Mouse (Mus musculus) limb, embryonic 11.5 days (tissue): ENCODE results near the gene Nup210l. TPM values are rescaled to one million over a fixed set of nuclear protein-coding genes. Genes with fewer than 3 reads are reported as not detected.
A peak's percentile ranks its signal among the peaks of the same experiment; 100 is the strongest.

Experiments
- ATAC-seq: fragments of 200-750 bp; cut with Nextera tagmentation; 2 replicates; pipeline ENCODE4 v1.8.0; 2017; ENCODE audit warnings: low read depth; ENCODE audit not compliant: insufficient number of reproducible peaks, low FRiP score, low TSS enrichment
- DNase-seq: peaks from one replicate; pipeline ENCODE4 v3.0.0-alpha.2; 2015; ENCODE audit warnings: low spot score
- H3K27ac ChIP-seq: fragments of 300-500 bp; sonication (generic); replicated peaks from 2 replicates; pipeline ENCODE4 v1.5.1; 2014; ENCODE audit warnings: low read depth, mild to moderate bottlenecking, low read length
- H3K27me3 ChIP-seq: fragments of 300-500 bp; sonication (generic); 2 replicates; pipeline ENCODE4 v1.6.1; 2014; ENCODE audit warnings: mild to moderate bottlenecking, low read length, mixed read lengths; ENCODE audit not compliant: control insufficient read depth, insufficient read depth
- H3K36me3 ChIP-seq: fragments of 300-500 bp; sonication (generic); 2 replicates; pipeline ENCODE4 v1.6.1; 2014; ENCODE audit warnings: mild to moderate bottlenecking, low read length, moderate library complexity, mixed read lengths; ENCODE audit not compliant: control insufficient read depth, insufficient read depth
- H3K4me1 ChIP-seq: fragments of 300-500 bp; sonication (generic); 2 replicates; pipeline ENCODE4 v1.6.1; 2014; ENCODE audit warnings: low read length, mixed read lengths; ENCODE audit not compliant: control insufficient read depth, insufficient read depth
- H3K4me2 ChIP-seq: fragments of 300-500 bp; sonication (generic); 2 replicates; pipeline ENCODE4 v1.6.1; 2014; ENCODE audit warnings: low read depth, mild to moderate bottlenecking, moderate library complexity; ENCODE audit not compliant: severe bottlenecking
- H3K4me3 ChIP-seq: fragments of 300-500 bp; sonication (generic); 2 replicates; pipeline ENCODE4 v1.5.1; 2014; ENCODE audit warnings: low read depth, low read length
- H3K9ac ChIP-seq: fragments of 300-500 bp; sonication (generic); 2 replicates; pipeline ENCODE4 v1.6.1; 2014; ENCODE audit warnings: mild to moderate bottlenecking, low read length
- H3K9me3 ChIP-seq: fragments of 300-500 bp; sonication (generic); 2 replicates; pipeline ENCODE4 v1.6.1; 2016; ENCODE audit warnings: low read length; ENCODE audit not compliant: control insufficient read depth
- WGBS: fragments of 180-500 bp; shearing (Covaris S2); extraction: QIAGEN DNeasy Blood & Tissue Kit; methylation state at CpG from one replicate; pipeline ENCODE4 v1.1.7; 2014; 5-methylcytosine and 5-hydroxymethylcytosine counted together
- polyA plus RNA-seq: library from polyadenylated mRNA; unstranded; fragments of >200 nt; fragmentation: Nextera tagmentation; extraction: Ambion mirVana; gene quantifications from 2 replicates; pipeline ENCODE4 v1.2.1, GENCODE M21; 2014

Gene Nup210l
- polyA plus RNA-seq = 0.49 and 0.72 TPM in 2 replicates

GRCm38 (mm10) chr3:90103938-90104337 is at the start of gene Nup210l:
Gene Nup210l (plus strand): TSS chr3:90104132.
- no peaks in the 10 kb centered on the region for H3K9me3 ChIP-seq
- ATAC-seq (no peak), DNase-seq (no peak)
- H3K9ac ChIP-seq = no peak within 1 kb of the TSS
- 86% methylated on average over 13 of the region's 13 CpGs for WGBS
- no peaks in the 10 kb centered on the region for H3K27me3 ChIP-seq
- no peak within 1 kb of the TSS for H3K4me2 ChIP-seq
- H3K27ac ChIP-seq = no peak within 1 kb of the TSS
- H3K4me1 ChIP-seq = no peaks in the 10 kb centered on the region
- H3K4me3 ChIP-seq = no peak within 1 kb of the TSS
- H3K36me3 ChIP-seq = peaks cover 5% of the 10 kb centered on the region; the same call in 1 of the 2 replicates

GRCm38 (mm10) chr3:90061549-90061948 is 42.4 kb upstream of the Nup210l start:
- ATAC-seq = no peak
- H3K36me3 ChIP-seq = peaks cover 18% of the 10 kb centered on the region; the same call in 1 of the 2 replicates

GRCm38 (mm10) chr3:90062539-90062938 is 41.4 kb upstream of the Nup210l start:
- ATAC-seq (no peak), DNase-seq (no peak)
- Histone ChIP-seq H3K27ac (no peak overlapping the region), H3K9me3 (no peaks in the 10 kb centered on the region), H3K9ac (no peak overlapping the region), H3K4me1 (no peaks in the 10 kb centered on the region), H3K27me3 (no peaks in the 10 kb centered on the region), H3K36me3 (peaks cover 11% of the 10 kb centered on the region; the same call in 1 of the 2 replicates), H3K4me2 (no peak overlapping the region), H3K4me3 (no peak overlapping the region)
- 75% methylated on average over 2 of the region's 2 CpGs for WGBS

More at GRCm38 (mm10) chr3:90061549-90061948, 42.4 kb upstream of the Nup210l start:
- Histone ChIP-seq H3K4me2 (no peak overlapping the region), H3K9me3 (no peaks in the 10 kb centered on the region), H3K27me3 (no peaks in the 10 kb centered on the region), H3K27ac (no peak overlapping the region), H3K4me1 (no peaks in the 10 kb centered on the region), H3K4me3 (no peak overlapping the region), H3K9ac (no peak overlapping the region)
- WGBS = 94% methylated on average over 6 of the region's 6 CpGs
- no peak for DNase-seq

- no peak overlapping the region for H3K4me2 ChIP-seq
- H3K27ac ChIP-seq = no peak overlapping the region
- H3K4me1 ChIP-seq = no peaks in the 10 kb centered on the region
- DNase-seq (no peak), ATAC-seq (no peak)
- WGBS = 80% methylated on average over 3 of the region's 3 CpGs
- H3K4me3 ChIP-seq = no peak overlapping the region
- H3K27me3 ChIP-seq = no peaks in the 10 kb centered on the region
- peaks cover 7% of the 10 kb centered on the region; the same call in 1 of the 2 replicates for H3K36me3 ChIP-seq
- H3K9ac ChIP-seq = no peak overlapping the region
- H3K9me3 ChIP-seq = no peaks in the 10 kb centered on the region
Measured at GRCm38 (mm10) chr3:90064383-90064782, 39.5 kb upstream of the Nup210l start.

GRCm38 (mm10) chr3:90065553-90065952 is 38.4 kb upstream of the Nup210l start:
- H3K9ac ChIP-seq = no peak overlapping the region
- H3K4me2 ChIP-seq = no peak overlapping the region
- H3K27ac ChIP-seq = no peak overlapping the region
- H3K4me3 ChIP-seq = no peak overlapping the region
- no peaks in the 10 kb centered on the region for H3K4me1 ChIP-seq
- no peaks in the 10 kb centered on the region for H3K9me3 ChIP-seq
- no peaks in the 10 kb centered on the region for H3K27me3 ChIP-seq
- ATAC-seq (no peak), DNase-seq (peak; percentile 71)
- H3K36me3 ChIP-seq = peaks cover 6% of the 10 kb centered on the region; the same call in 1 of the 2 replicates
- WGBS = 59% methylated on average over 3 of the region's 3 CpGs

- H3K9ac ChIP-seq = no peak overlapping the region
- H3K4me1 ChIP-seq = no peaks in the 10 kb centered on the region
- H3K4me2 ChIP-seq = no peak overlapping the region
- no peak overlapping the region for H3K4me3 ChIP-seq
- DNase-seq = no peak
- no peaks in the 10 kb centered on the region for H3K9me3 ChIP-seq
- no peak overlapping the region for H3K27ac ChIP-seq
- WGBS = 89% methylated on average over 4 of the region's 4 CpGs
- no peaks in the 10 kb centered on the region for H3K27me3 ChIP-seq
- ATAC-seq = no peak
- no peaks in the 10 kb centered on the region for H3K36me3 ChIP-seq
Measured at GRCm38 (mm10) chr3:90067851-90068250, 36.1 kb upstream of the Nup210l start.

- Histone ChIP-seq H3K36me3 (no peaks in the 10 kb centered on the region), H3K4me3 (no peak overlapping the region), H3K27me3 (no peaks in the 10 kb centered on the region), H3K4me2 (no peak overlapping the region), H3K9ac (no peak overlapping the region), H3K9me3 (no peaks in the 10 kb centered on the region), H3K27ac (no peak overlapping the region), H3K4me1 (no peaks in the 10 kb centered on the region)
- no peak for DNase-seq
- WGBS = 79% methylated on average over 7 of the region's 7 CpGs
- ATAC-seq = no peak
Measured at GRCm38 (mm10) chr3:90069688-90070087, 34.2 kb upstream of the Nup210l start.

- Histone ChIP-seq H3K9me3 (no peaks in the 10 kb centered on the region), H3K4me3 (no peak within 1 kb of the TSS), H3K27me3 (no peaks in the 10 kb centered on the region), H3K4me2 (no peak within 1 kb of the TSS), H3K9ac (no peak within 1 kb of the TSS), H3K27ac (no peak within 1 kb of the TSS), H3K36me3 (no peaks in the 10 kb centered on the region), H3K4me1 (peaks cover 5% of the 10 kb centered on the region; the same call in 1 of the 2 replicates)
- DNase-seq (no peak), ATAC-seq (no peak)
- WGBS = 80% methylated on average over 4 of the region's 4 CpGs
Measured at GRCm38 (mm10) chr3:90072294-90072693, 31.6 kb upstream of the Nup210l start, which contains the start of gene Tpm3. Gene Tpm3 (plus strand): TSS chr3:90072649.
